Mouse (Mus musculus) kidney, adult 2 months (tissue): ENCODE results near the gene Pik3ca.

Experiments used
- CTCF ChIP-seq: fragments of 200-500 bp; conservative IDR thresholded peaks from 2 replicates; pipeline ENCODE4 v1.5.1; 2011; ENCODE audit warnings: low read depth, mild to moderate bottlenecking, control low read depth, low read length, moderate library complexity, mixed read lengths; ENCODE audit not compliant: insufficient read depth, insufficient read length
- POLR2A ChIP-seq: fragments of 200-500 bp; IDR thresholded peaks from one replicate; pipeline ENCODE4 v1.6.1; 2011; ENCODE audit warnings: low read depth, low read length, control low read depth

GRCm38 (mm10) chr3:32492097-32493090 is 94.9 kb downstream of the Pik3ca start, which contains the start of gene Kcnmb3:
- no peak for TF ChIP-seq CTCF
- TF ChIP-seq POLR2A: no peak
